Mouse (Mus musculus): ENCODE measurements at regions not wholly inside any gene's neighbourhood (a gene's known extent, or its start where the extent isn't known, plus 50 kb on each side); places are given as distances from the start of the nearest gene placed in this dataset.

- TF ChIP-seq CTCF (IDR thresholded peaks at IDR 0.05 in 2 of 3, conservative IDR thresholded peaks at IDR 0.05 in 1 of 3; ENCODE audit: control insufficient read depth in 1 of 3, insufficient read depth in 1 of 3, low read depth in 2 of 3, low read length in 3 of 3, poor library complexity in 1 of 3, severe bottlenecking in 1 of 3): no peak
- no peak for TF ChIP-seq MAX (IDR thresholded peaks at IDR 0.05; ENCODE audit: low read length)
- no peak for TF ChIP-seq CHD1 (IDR thresholded peaks at IDR 0.05; ENCODE audit: low read depth, low read length)
- TF ChIP-seq POLR2A (IDR thresholded peaks at IDR 0.05; ENCODE audit: control insufficient read depth in 1 of 2, insufficient read depth in 1 of 2, low read depth in 1 of 2, low read length in 2 of 2, poor library complexity in 1 of 2): no peak
- TF ChIP-seq SIN3A (IDR thresholded peaks at IDR 0.05; ENCODE audit: low read length): no peak
- no peak for TF ChIP-seq EP300 (IDR thresholded peaks at IDR 0.05; ENCODE audit: low read depth in 1 of 2, low read length in 2 of 2)
- no peak for TF ChIP-seq RCOR1 (IDR thresholded peaks at IDR 0.05; ENCODE audit: low read depth, low read length)
- TF ChIP-seq E2F4 (IDR thresholded peaks at IDR 0.05; ENCODE audit: borderline replicate concordance, low read depth, low read length): no peak
- no peak for TF ChIP-seq NELFE (IDR thresholded peaks at IDR 0.05; ENCODE audit: low read depth, low read length)
- no peak for TF ChIP-seq USF1 (IDR thresholded peaks at IDR 0.05; ENCODE audit: low read depth, low read length)
Observed at GRCm38 (mm10) chr5:89943276-89944127, 60.4 kb upstream of the Adamts3 start.

Data from MEL (cell line).